In genomic region chr15:85822011-85822359, GRCm38 (mm10) we compare ENCODE assay signal across 8 mouse cellular contexts. TPM values are rescaled to one million over a fixed set of nuclear protein-coding genes. Genes with fewer than 3 reads are reported as not detected.
DNase-seq lines count a peak whose midpoint lies in the region; ATAC-seq and TF ChIP-seq lines count a peak whose summit lies in the region.

No protein-coding gene starts in this region.

- 17% methylated on average over 4 of the region's 4 CpGs for WGBS in lung, postnatal 0 days

- DNase-seq in frontal cortex, postnatal 14 days (ENCODE audit: low spot score in 2 of 2), result no peak
- DNase-seq in ES-E14 (ENCODE audit: low read depth, low spot score), result no peak
- DNase-seq in forelimb bud, embryonic 11.5 days (ENCODE audit: low read depth, low spot score), result peak; percentile 10
- DNase-seq in lung, postnatal 0 days (ENCODE audit: low spot score), result peak; percentile 33
- DNase-seq in left cerebral cortex, postnatal 25 days (ENCODE audit: low spot score in 2 of 2), result no peak
- no peak for DNase-seq in left cerebral cortex, postnatal 4 days
- no peak for DNase-seq in gastrocnemius, postnatal 10 days

- intact Hi-C loops in left cerebral cortex, postnatal 25 days (cut with DNase I), result no loop called here
- intact Hi-C loops in left cerebral cortex, postnatal 4 days (cut with DNase I), result no loop called here

- peak overlapping the region; percentile 47 to 71 for H3K4me3 ChIP-seq in ES-E14 (ENCODE audit: insufficient read depth in 1 of 2, low read depth in 1 of 2, low read length in 2 of 2, poor library complexity in 1 of 2, severe bottlenecking in 1 of 2)
- H3K4me3 ChIP-seq in lung, postnatal 0 days (ENCODE audit: low read depth, low read length), result peak overlapping the region; percentile 39; the same call in 1 of the 2 replicates

- TF ChIP-seq CTCF in lung, postnatal 0 days (IDR thresholded peaks at IDR 0.05), result peak; percentile 50

- H3K36me3 ChIP-seq in ES-E14 (ENCODE audit: control insufficient read depth, insufficient read depth, low read length, poor library complexity, severe bottlenecking), result no peaks in the 10 kb centered on the region
- no peaks in the 10 kb centered on the region for H3K36me3 ChIP-seq in lung, postnatal 0 days (ENCODE audit: insufficient read depth, low read length)

- peak; percentile 50; the same call in 1 of the 2 replicates for ATAC-seq in frontal cortex, adult (ENCODE audit: low TSS enrichment)
- peak; percentile 55 for ATAC-seq in lung, postnatal 0 days

- H3K27ac ChIP-seq in ES-E14 (ENCODE audit: insufficient read depth, low read depth, low read length, poor library complexity, severe bottlenecking), result no peak overlapping the region
- no peak overlapping the region for H3K27ac ChIP-seq in lung, postnatal 0 days (ENCODE audit: low read length)

- no peaks in the 10 kb centered on the region for H3K27me3 ChIP-seq in lung, postnatal 0 days (replicated peaks; ENCODE audit: insufficient read depth, low read length)

- H3K4me1 ChIP-seq in ES-E14 (ENCODE audit: control insufficient read depth in 2 of 2, insufficient read depth in 2 of 2, low read length in 2 of 2, poor library complexity in 1 of 2), result no peaks in the 10 kb centered on the region
- H3K4me1 ChIP-seq in lung, postnatal 0 days (ENCODE audit: insufficient read depth, low read depth, low read length), result no peaks in the 10 kb centered on the region

- H3K9me3 ChIP-seq in ES-E14 (ENCODE audit: control insufficient read depth, insufficient read depth, low read depth, low read length), result no peaks in the 10 kb centered on the region
- H3K9me3 ChIP-seq in lung, postnatal 0 days (ENCODE audit: low read length), result no peaks in the 10 kb centered on the region; the same call in 1 of the 2 replicates

- H3K4me2 ChIP-seq in lung, postnatal 0 days (replicated peaks; ENCODE audit: low read depth, low read length), result peak overlapping the region; percentile 92

- peak; percentile 62; the same call in 1 of the 2 replicates for TF ChIP-seq EP300 in lung, postnatal 0 days (IDR thresholded peaks at IDR 0.05)

- no peak overlapping the region for H3K9ac ChIP-seq in ES-E14 (ENCODE audit: insufficient read depth, low read depth, low read length, poor library complexity, severe bottlenecking)
- no peak overlapping the region; the same call in 1 of the 2 replicates for H3K9ac ChIP-seq in lung, postnatal 0 days (replicated peaks; ENCODE audit: low read depth)

- in situ Hi-C loops in ES-E14 (cut with MboI; ENCODE audit: low sequenced_read_pairs in 2 of 2, unreplicated experiment in 2 of 2), result no loop called here

TF ChIP-seq in ES-E14, 5 proteins besides CTCF, POLR2A, EP300 and RAD21:
- no peak for TF ChIP-seq ZNF384 (IDR thresholded peaks at IDR 0.05; ENCODE audit: low read depth, low read length)
- no peak for TF ChIP-seq HCFC1 (IDR thresholded peaks at IDR 0.05; ENCODE audit: borderline replicate concordance, insufficient read depth, low read length)
- no peak for TF ChIP-seq CHD2 (IDR thresholded peaks at IDR 0.05; ENCODE audit: low read depth, low read length)
- no peak for TF ChIP-seq ZC3H11A (IDR thresholded peaks at IDR 0.05; ENCODE audit: borderline replicate concordance, low read depth, low read length)
- no peak for TF ChIP-seq MAFK (IDR thresholded peaks at IDR 0.05; ENCODE audit: insufficient read depth, low read depth, low read length)

RNA-seq across cellular contexts. Expression of gene Pkdrej, which starts 0.5 kb away (rescaled TPM):
- 0.09 and 0.11 TPM in 2 replicates for total RNA-seq in ES-E14 (2012; rRNA removed)
- polyA plus RNA-seq in lung, postnatal 0 days (2015; fragmentation: Nextera tagmentation; extraction: Ambion mirVana), result 0.04 and 0.08 TPM in 2 replicates
- total RNA-seq in left cerebral cortex, postnatal 25 days (2021), result under 1 TPM; 0.69 to 0.92 TPM
- total RNA-seq in left cerebral cortex, postnatal 4 days (2021), result under 1 TPM; 0.36 to 0.46 TPM
- under 1 TPM; 0.20 to 0.31 TPM for total RNA-seq in gastrocnemius, postnatal 10 days (2021)

RNA-seq across cellular contexts. Expression of gene Ttc38, which starts 10.1 kb away (rescaled TPM):
- total RNA-seq in ES-E14 (2012; rRNA removed), result 3.0 and 3.3 TPM in 2 replicates
- 8.7 and 9.1 TPM in 2 replicates for polyA plus RNA-seq in lung, postnatal 0 days (2015; fragmentation: Nextera tagmentation; extraction: Ambion mirVana)
- total RNA-seq in left cerebral cortex, postnatal 25 days (2021), result 1 to 10 TPM; 4.0 to 7.1 TPM
- 1 to 10 TPM; 2.3 to 3.5 TPM for total RNA-seq in left cerebral cortex, postnatal 4 days (2021)
- total RNA-seq in gastrocnemius, postnatal 10 days (2021), result 1 to 10 TPM; 4.2 to 6.8 TPM

RNA-seq across cellular contexts. Expression of gene Cdpf1, which starts 10.5 kb away (rescaled TPM):
- total RNA-seq in ES-E14 (2012; rRNA removed), result 12.9 and 22.6 TPM in 2 replicates
- 46.8 and 48.3 TPM in 2 replicates for polyA plus RNA-seq in lung, postnatal 0 days (2015; fragmentation: Nextera tagmentation; extraction: Ambion mirVana)
- total RNA-seq in left cerebral cortex, postnatal 25 days (2021), result 10 to 100 TPM; 21.4 to 22.6 TPM
- 10 to 100 TPM; 19.9 to 22.6 TPM for total RNA-seq in left cerebral cortex, postnatal 4 days (2021)
- total RNA-seq in gastrocnemius, postnatal 10 days (2021), result 10 to 100 TPM; 27.5 to 30.7 TPM

RNA-seq across cellular contexts. Expression of gene Gtse1, which starts 37.6 kb away (rescaled TPM):
- total RNA-seq in ES-E14 (2012; rRNA removed), result 114 and 140 TPM in 2 replicates
- polyA plus RNA-seq in lung, postnatal 0 days (2015; fragmentation: Nextera tagmentation; extraction: Ambion mirVana), result 1.5 and 2.3 TPM in 2 replicates
- under 1 TPM; 0.50 to 0.82 TPM for total RNA-seq in left cerebral cortex, postnatal 25 days (2021)
- total RNA-seq in left cerebral cortex, postnatal 4 days (2021), result 1 to 10 TPM; 2.3 to 2.9 TPM
- 1 to 10 TPM; 2.4 to 2.7 TPM for total RNA-seq in gastrocnemius, postnatal 10 days (2021)

RNA-seq across cellular contexts. Expression of gene Trmu, which starts 57.1 kb away (rescaled TPM):
- 30.4 and 32.2 TPM in 2 replicates for total RNA-seq in ES-E14 (2012; rRNA removed)
- 26.5 and 26.6 TPM in 2 replicates for polyA plus RNA-seq in lung, postnatal 0 days (2015; fragmentation: Nextera tagmentation; extraction: Ambion mirVana)
- total RNA-seq in left cerebral cortex, postnatal 25 days (2021), result 10 to 100 TPM; 25.3 to 29.3 TPM
- 10 to 100 TPM; 36.2 to 37.8 TPM for total RNA-seq in left cerebral cortex, postnatal 4 days (2021)
- 10 to 100 TPM; 21.5 to 27.2 TPM for total RNA-seq in gastrocnemius, postnatal 10 days (2021)

Comparison
In these comparisons a context has a peak if more than half of its experiments do, and no peak if none do; other contexts are left out.
1. DNase-seq: peak in forelimb bud, embryonic 11.5 days (single experiment) and lung, postnatal 0 days (single experiment); none in frontal cortex, postnatal 14 days (0 of 2), ES-E14 (single experiment), left cerebral cortex, postnatal 25 days (0 of 2), left cerebral cortex, postnatal 4 days (single experiment) and gastrocnemius, postnatal 10 days (single experiment).